Mouse (Mus musculus): ENCODE results near the gene Olfr1208. TPM values are rescaled to one million over a fixed set of nuclear protein-coding genes. Genes with fewer than 3 reads are reported as not detected.

Gene Olfr1208
- not detected in 2 replicates for polyA plus RNA-seq (2012; rRNA removed)

DNA sequence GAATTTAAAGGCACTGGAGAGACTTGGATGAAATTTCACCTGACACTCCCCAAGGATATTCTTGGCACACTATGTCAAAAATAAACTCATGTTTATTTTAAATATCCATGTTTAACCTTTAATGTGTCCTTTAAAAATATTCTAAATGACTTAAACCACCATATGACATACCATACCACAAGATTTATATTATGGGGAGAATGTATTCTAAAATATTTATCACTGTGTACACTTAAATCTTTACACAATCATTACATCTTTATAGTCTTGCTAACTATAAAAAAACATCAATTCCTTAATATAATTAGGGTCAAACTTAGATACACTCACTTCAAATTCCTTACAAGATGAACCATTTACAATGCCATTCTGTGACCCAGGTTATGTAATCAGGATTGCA, at the start of gene Olfr1208:
Gene Olfr1208 (minus strand): TSS at position 101 of the 400 bp plus-strand sequence.
- H3K27ac ChIP-seq (ENCODE audit: control insufficient read depth, insufficient read depth, low read length): no peak within 1 kb of the TSS
- H3K27me3 ChIP-seq (ENCODE audit: control insufficient read depth, insufficient read depth, low read length): no peaks in the 10 kb centered on the region
- no peak for TF ChIP-seq POLR2A (IDR thresholded peaks at IDR 0.05; ENCODE audit: control insufficient read depth, extremely low read depth, insufficient read depth, low read length, poor library complexity)
- TF ChIP-seq CTCF (IDR thresholded peaks at IDR 0.05; ENCODE audit: borderline replicate concordance, control insufficient read depth, extremely low read depth, insufficient read depth, low read length, poor library complexity): no peak
- no peaks in the 10 kb centered on the region for H3K36me3 ChIP-seq (ENCODE audit: control insufficient read depth, insufficient read depth, low read length)
- no peaks in the 10 kb centered on the region for H3K4me1 ChIP-seq (replicated peaks; ENCODE audit: control insufficient read depth, insufficient read depth, low read length)
- no peak for DNase-seq
- H3K4me3 ChIP-seq (ENCODE audit: control insufficient read depth, insufficient read depth, low read length): no peak within 1 kb of the TSS

GRCm38 (mm10) chr2:88938011-88938410, 35.9 kb upstream of the Olfr1208 start, which contains the start of gene Olfr1211:
Olfr1211 (minus strand) TSS chr2:88938111.
- 88% methylated on average over 1 of the region's 1 CpGs for WGBS
- Histone ChIP-seq H3K27ac (ENCODE audit: control insufficient read depth, insufficient read depth, low read length) (no peak within 1 kb of the TSS), H3K4me3 (ENCODE audit: control insufficient read depth, insufficient read depth, low read length) (no peak within 1 kb of the TSS), H3K27me3 (ENCODE audit: control insufficient read depth, insufficient read depth, low read length) (no peaks in the 10 kb centered on the region), H3K36me3 (ENCODE audit: control insufficient read depth, insufficient read depth, low read length) (no peaks in the 10 kb centered on the region), H3K4me1 (replicated peaks; ENCODE audit: control insufficient read depth, insufficient read depth, low read length) (no peaks in the 10 kb centered on the region)
- no peak for DNase-seq
- TF ChIP-seq POLR2A (IDR thresholded peaks at IDR 0.05; ENCODE audit: control insufficient read depth, extremely low read depth, insufficient read depth, low read length, poor library complexity) (no peak), CTCF (IDR thresholded peaks at IDR 0.05; ENCODE audit: borderline replicate concordance, control insufficient read depth, extremely low read depth, insufficient read depth, low read length, poor library complexity) (no peak)

DNA sequence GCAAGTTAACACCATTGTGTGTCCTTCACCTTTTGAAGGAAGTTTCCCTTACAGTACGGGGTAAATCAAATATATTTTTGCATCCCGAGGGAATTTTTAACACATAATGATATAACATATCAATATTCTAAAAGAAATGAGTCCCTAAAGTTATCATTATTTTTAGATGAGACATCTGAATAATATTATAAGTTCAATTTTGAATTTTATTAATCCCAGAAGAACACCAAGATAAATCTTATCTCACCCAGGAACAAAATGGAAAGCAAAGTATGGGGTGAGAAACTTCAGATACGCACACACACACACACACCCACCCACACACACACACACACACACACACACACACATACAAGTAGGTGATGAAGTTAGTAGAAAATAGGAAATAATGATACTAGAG, 12.9 kb upstream of the Olfr1208 start, which contains the start of gene Olfr1209:
Gene Olfr1209 (minus strand): TSS at position 101 of the 400 bp plus-strand sequence.
- Histone ChIP-seq H3K27me3 (ENCODE audit: control insufficient read depth, insufficient read depth, low read length) (no peaks in the 10 kb centered on the region), H3K4me3 (ENCODE audit: control insufficient read depth, insufficient read depth, low read length) (no peak within 1 kb of the TSS), H3K27ac (ENCODE audit: control insufficient read depth, insufficient read depth, low read length) (no peak within 1 kb of the TSS), H3K36me3 (ENCODE audit: control insufficient read depth, insufficient read depth, low read length) (no peaks in the 10 kb centered on the region), H3K4me1 (replicated peaks; ENCODE audit: control insufficient read depth, insufficient read depth, low read length) (no peaks in the 10 kb centered on the region)
- DNase-seq: no peak
- TF ChIP-seq POLR2A (IDR thresholded peaks at IDR 0.05; ENCODE audit: control insufficient read depth, extremely low read depth, insufficient read depth, low read length, poor library complexity) (no peak), CTCF (IDR thresholded peaks at IDR 0.05; ENCODE audit: borderline replicate concordance, control insufficient read depth, extremely low read depth, insufficient read depth, low read length, poor library complexity) (no peak)
- 89% methylated on average over 3 of the region's 3 CpGs for WGBS

DNA sequence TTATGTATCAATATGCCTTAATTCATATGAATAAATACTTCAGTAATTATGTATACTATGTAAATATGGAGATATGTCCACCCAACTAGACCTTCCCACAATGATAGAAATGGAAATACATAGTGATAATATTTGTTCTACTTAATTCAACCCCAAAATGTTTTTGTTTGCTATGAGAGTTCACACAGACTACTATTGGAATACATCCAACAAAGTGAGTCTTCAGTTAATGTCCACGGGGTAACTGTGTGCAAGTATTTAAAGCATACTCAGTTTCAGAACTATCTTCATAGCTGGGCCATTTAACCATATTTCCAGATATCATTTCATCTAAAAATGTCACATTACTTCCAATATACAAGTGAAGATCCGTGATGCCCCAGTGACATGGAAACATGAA, 39.2 kb downstream of the Olfr1208 start, which contains the start of gene Olfr1206:
Gene Olfr1206 (plus strand): TSS at position 301 of the 400 bp plus-strand sequence.
- WGBS: 89% methylated on average over 2 of the region's 2 CpGs
- H3K4me3 ChIP-seq (ENCODE audit: control insufficient read depth, insufficient read depth, low read length): no peak within 1 kb of the TSS

DNA sequence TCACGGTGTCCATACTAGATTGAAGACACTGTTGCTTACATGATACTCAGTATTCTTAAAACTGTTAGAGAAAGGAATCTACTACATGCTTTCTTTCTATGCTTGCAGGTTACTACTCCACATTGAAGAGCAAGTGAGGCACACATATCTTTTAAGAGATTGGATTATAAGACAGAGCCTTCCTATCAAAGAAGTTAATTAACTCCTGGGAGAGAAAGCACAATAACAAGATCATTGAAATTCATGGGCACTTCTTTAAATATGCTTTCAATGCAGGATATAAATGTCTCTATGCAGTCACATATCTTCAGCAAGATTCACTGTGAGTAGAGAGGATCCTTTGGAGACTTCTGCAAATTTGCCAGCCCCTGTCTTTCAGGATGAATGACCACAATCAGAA, 53.1 kb downstream of the Olfr1208 start, which contains the start of gene Olfr1204:
Gene Olfr1204 (plus strand): TSS at position 301 of the 400 bp plus-strand sequence.
- TF ChIP-seq CTCF (IDR thresholded peaks at IDR 0.05; ENCODE audit: borderline replicate concordance, control insufficient read depth, extremely low read depth, insufficient read depth, low read length, poor library complexity): no peak
- TF ChIP-seq POLR2A (IDR thresholded peaks at IDR 0.05; ENCODE audit: control insufficient read depth, extremely low read depth, insufficient read depth, low read length, poor library complexity): no peak
- no peaks in the 10 kb centered on the region for H3K4me1 ChIP-seq (replicated peaks; ENCODE audit: control insufficient read depth, insufficient read depth, low read length)
- H3K27me3 ChIP-seq (ENCODE audit: control insufficient read depth, insufficient read depth, low read length): no peaks in the 10 kb centered on the region
- H3K4me3 ChIP-seq (ENCODE audit: control insufficient read depth, insufficient read depth, low read length): no peak within 1 kb of the TSS
- no peaks in the 10 kb centered on the region for H3K36me3 ChIP-seq (ENCODE audit: control insufficient read depth, insufficient read depth, low read length)
- no peak for DNase-seq
- H3K27ac ChIP-seq (ENCODE audit: control insufficient read depth, insufficient read depth, low read length): no peak within 1 kb of the TSS
- 90% methylated on average over 1 of the region's 1 CpGs for WGBS

More for the DNA sequence above, 39.2 kb downstream of the Olfr1208 start, which contains the start of gene Olfr1206:
- H3K27me3 ChIP-seq (ENCODE audit: control insufficient read depth, insufficient read depth, low read length): no peaks in the 10 kb centered on the region
- no peak for DNase-seq
- no peak within 1 kb of the TSS for H3K27ac ChIP-seq (ENCODE audit: control insufficient read depth, insufficient read depth, low read length)
- H3K36me3 ChIP-seq (ENCODE audit: control insufficient read depth, insufficient read depth, low read length): no peaks in the 10 kb centered on the region
- no peak for TF ChIP-seq POLR2A (IDR thresholded peaks at IDR 0.05; ENCODE audit: control insufficient read depth, extremely low read depth, insufficient read depth, low read length, poor library complexity)
- TF ChIP-seq CTCF (IDR thresholded peaks at IDR 0.05; ENCODE audit: borderline replicate concordance, control insufficient read depth, extremely low read depth, insufficient read depth, low read length, poor library complexity): no peak
- no peaks in the 10 kb centered on the region for H3K4me1 ChIP-seq (replicated peaks; ENCODE audit: control insufficient read depth, insufficient read depth, low read length)

Other genes with a start within 250 kb of the Olfr1208 start
- gene Olfr1193, start 226.7 kb downstream of the Olfr1208 start, polyA plus RNA-seq (2012; rRNA removed): not detected in 2 replicates
- not detected in 2 replicates for gene Olfr1195, start 213.1 kb downstream of the Olfr1208 start, polyA plus RNA-seq (2012; rRNA removed)
- not detected in 2 replicates for gene Olfr1196, start 197.7 kb downstream of the Olfr1208 start, polyA plus RNA-seq (2012; rRNA removed)
- not detected in 2 replicates for gene Olfr1197, start 169.9 kb downstream of the Olfr1208 start, polyA plus RNA-seq (2012; rRNA removed)
- gene Olfr1198, start 150.9 kb downstream of the Olfr1208 start, polyA plus RNA-seq (2012; rRNA removed): not detected in 2 replicates
- not detected in 2 replicates for gene Olfr1199, start 141.8 kb downstream of the Olfr1208 start, polyA plus RNA-seq (2012; rRNA removed)
- not detected in 2 replicates for gene Olfr1200, start 131.8 kb downstream of the Olfr1208 start, polyA plus RNA-seq (2012; rRNA removed)
- gene Olfr1201, start 109.3 kb downstream of the Olfr1208 start, polyA plus RNA-seq (2012; rRNA removed): not detected in 2 replicates
- gene Olfr1202, start 87.8 kb downstream of the Olfr1208 start, polyA plus RNA-seq (2012; rRNA removed): not detected in 2 replicates
- gene Olfr1205, start 72.6 kb downstream of the Olfr1208 start, polyA plus RNA-seq (2012; rRNA removed): not detected in 2 replicates
- not detected in 2 replicates for gene Olfr1204, start 53.0 kb downstream of the Olfr1208 start, polyA plus RNA-seq (2012; rRNA removed)
- gene Olfr1206, start 39.1 kb downstream of the Olfr1208 start, polyA plus RNA-seq (2012; rRNA removed): not detected in 2 replicates
- gene Olfr1209, start 12.8 kb upstream of the Olfr1208 start, polyA plus RNA-seq (2012; rRNA removed): not detected in 2 replicates
- gene Olfr1211, start 35.8 kb upstream of the Olfr1208 start, polyA plus RNA-seq (2012; rRNA removed): not detected in 2 replicates
- not detected in 2 replicates for gene Olfr1212, start 51.7 kb upstream of the Olfr1208 start, polyA plus RNA-seq (2012; rRNA removed)
- gene Gm13762, start 78.0 kb upstream of the Olfr1208 start, polyA plus RNA-seq (2012; rRNA removed): not detected in 2 replicates
- not detected in 2 replicates for gene Olfr1214, start 90.3 kb upstream of the Olfr1208 start, polyA plus RNA-seq (2012; rRNA removed)
- not detected in 2 replicates for gene Olfr1215, start 104.7 kb upstream of the Olfr1208 start, polyA plus RNA-seq (2012; rRNA removed)
- not detected in 2 replicates for gene Olfr1216, start 116.0 kb upstream of the Olfr1208 start, polyA plus RNA-seq (2012; rRNA removed)
- gene Olfr1217, start 129.8 kb upstream of the Olfr1208 start, polyA plus RNA-seq (2012; rRNA removed): not detected in 2 replicates
- not detected in 2 replicates for gene Olfr1218, start 158.9 kb upstream of the Olfr1208 start, polyA plus RNA-seq (2012; rRNA removed)
- not detected in 2 replicates for gene Olfr1219, start 181.2 kb upstream of the Olfr1208 start, polyA plus RNA-seq (2012; rRNA removed)
- gene Olfr1220, start 204.5 kb upstream of the Olfr1208 start, polyA plus RNA-seq (2012; rRNA removed): not detected in 2 replicates
- not detected in 2 replicates for gene Olfr1221, start 215.0 kb upstream of the Olfr1208 start, polyA plus RNA-seq (2012; rRNA removed)
- gene Olfr1222, start 230.7 kb upstream of the Olfr1208 start, polyA plus RNA-seq (2012; rRNA removed): not detected in 2 replicates
- not detected in 2 replicates for gene Olfr1223, start 249.2 kb upstream of the Olfr1208 start, polyA plus RNA-seq (2012; rRNA removed)

Measured in thymus, adult 2 months (tissue).